20 mouse cellular contexts compared by ENCODE assay signal in genomic region chr10:78115153-78115552, GRCm38 (mm10). TPM values are rescaled to one million over a fixed set of nuclear protein-coding genes. Genes with fewer than 3 reads are reported as not detected.
DNase-seq lines count a peak whose midpoint lies in the region; ATAC-seq and TF ChIP-seq lines count a peak whose summit lies in the region.
"Had no signal": no experiment of that assay in that cellular context is flagged by ENCODE, and none has a peak within 500 bp of the region (broad histone marks: within the 10 kb centered on the region; RNA-seq: fewer than 3 reads in every experiment).

No protein-coding gene starts in this region.

- peak; percentile 70 for ATAC-seq in frontal cortex, adult (ENCODE audit: low TSS enrichment)
- ATAC-seq in intestine, postnatal 0 days, result no peak
- ATAC-seq: activated CD4-positive, CD25-positive, alpha-beta regulatory T cell, adult 4 months; forebrain, embryonic 14.5 days; inflammation-experienced regulatory T-cells, adult 6 months had no signal

- H3K4me1 ChIP-seq in intestine, postnatal 0 days (replicated peaks; ENCODE audit: control insufficient read depth, insufficient read depth, low read length), result no peaks in the 10 kb centered on the region
- H3K4me1 ChIP-seq: embryonic facial prominence, embryonic 10.5 days; heart, embryonic 12.5 days had no signal

- H3K9ac ChIP-seq in intestine, postnatal 0 days (ENCODE audit: low read depth, low read length), result no peak overlapping the region
- H3K9ac ChIP-seq: heart, embryonic 12.5 days; hindbrain, embryonic 14.5 days had no signal

- no peak overlapping the region for H3K4me2 ChIP-seq in intestine, postnatal 0 days (replicated peaks; ENCODE audit: low read depth)
- H3K4me2 ChIP-seq: heart, embryonic 12.5 days; hindbrain, embryonic 14.5 days had no signal

- 63% methylated on average over 2 of the region's 2 CpGs for WGBS in intestine, postnatal 0 days

- TF ChIP-seq CTCF in intestine, postnatal 0 days (IDR thresholded peaks at IDR 0.05; ENCODE audit: low read depth), result no peak

- no peaks in the 10 kb centered on the region for H3K9me3 ChIP-seq in intestine, postnatal 0 days (ENCODE audit: control insufficient read depth)
- H3K9me3 ChIP-seq: forebrain, embryonic 10.5 days had no signal

- H3K27ac ChIP-seq in intestine, postnatal 0 days (ENCODE audit: low read depth, low read length), result peak overlapping the region; percentile 23; the same call in 1 of the 2 replicates
- H3K27ac ChIP-seq: embryonic facial prominence, embryonic 10.5 days; forebrain, embryonic 10.5 days; hindbrain, embryonic 10.5 days; hindbrain, embryonic 14.5 days had no signal

- DNase-seq in frontal cortex, postnatal 36 days (ENCODE audit: low spot score in 2 of 2), result no peak
- peak; percentile 36 for DNase-seq in R1 (ENCODE audit: low read depth, low spot score)
- peak; percentile 67 for DNase-seq in fat pad, adult 2 months (ENCODE audit: extremely low read depth, low read depth, low spot score)
- no peak for DNase-seq in cerebellum, postnatal 10 days
- no peak for DNase-seq in gastrocnemius, postnatal 10 days
- DNase-seq in ovary, postnatal 36 days (ENCODE audit: low spot score), result no peak
- DNase-seq: adrenal gland, adult 8-10 months; cerebellum, adult 11-12 months; cerebellum, adult 9-10 months; gastrocnemius, postnatal 25 days had no signal

- H3K27me3 ChIP-seq in intestine, postnatal 0 days (replicated peaks; ENCODE audit: control insufficient read depth, insufficient read depth, low read length), result no peaks in the 10 kb centered on the region
- H3K27me3 ChIP-seq: heart, embryonic 12.5 days had no signal

- H3K4me3 ChIP-seq in intestine, postnatal 0 days (ENCODE audit: low read depth, low read length), result no peak overlapping the region
- H3K4me3 ChIP-seq: embryonic facial prominence, embryonic 10.5 days; forebrain, embryonic 10.5 days; heart, embryonic 12.5 days; hindbrain, embryonic 10.5 days had no signal

- no peaks in the 10 kb centered on the region for H3K36me3 ChIP-seq in intestine, postnatal 0 days (ENCODE audit: control insufficient read depth, insufficient read depth)
- H3K36me3 ChIP-seq: embryonic facial prominence, embryonic 10.5 days; forebrain, embryonic 10.5 days; heart, embryonic 12.5 days; hindbrain, embryonic 10.5 days had no signal

RNA-seq across cellular contexts. Expression of gene Icosl, which starts 46.1 kb away (rescaled TPM):
- polyA plus RNA-seq in intestine, postnatal 0 days (2015; fragmentation: Nextera tagmentation; extraction: Ambion mirVana), result 5.6 and 5.8 TPM in 2 replicates
- total RNA-seq in gastrocnemius, postnatal 10 days (2021), result 1 to 10 TPM; 2.0 to 2.3 TPM

RNA-seq across cellular contexts. Expression of gene D10Jhu81e, which starts 54.4 kb away (rescaled TPM):
- 21.9 and 23.9 TPM in 2 replicates for polyA plus RNA-seq in intestine, postnatal 0 days (2015; fragmentation: Nextera tagmentation; extraction: Ambion mirVana)
- total RNA-seq in gastrocnemius, postnatal 10 days (2021), result 100 to 1,000 TPM; 119 to 143 TPM

Comparison
In these comparisons a context has a peak if more than half of its experiments do, and no peak if none do; other contexts are left out.
1. DNase-seq: peak in R1 (single experiment) and fat pad, adult 2 months (single experiment); none in frontal cortex, postnatal 36 days (0 of 2), cerebellum, postnatal 10 days (0 of 2), gastrocnemius, postnatal 10 days (single experiment) and ovary, postnatal 36 days (single experiment).